Mouse (Mus musculus) spleen, adult 2 months (tissue): ENCODE measurements around the gene Ulk4.

Source experiments
- CTCF ChIP-seq: fragments of 200-500 bp; IDR thresholded peaks from 2 replicates; pipeline ENCODE4 v1.5.1; 2011; ENCODE audit warnings: mild to moderate bottlenecking, inconsistent platforms; ENCODE audit not compliant: insufficient read depth, insufficient read length, insufficient replicate concordance; ENCODE audit errors: extremely low read depth
- POLR2A ChIP-seq: fragments of 200-500 bp; IDR thresholded peaks from 2 replicates; pipeline ENCODE4 v1.6.1; 2011; ENCODE audit warnings: low read depth, low read length, inconsistent platforms

- no peak for TF ChIP-seq POLR2A
- no peak for TF ChIP-seq CTCF
Measured at GRCm38 (mm10) chr9:120984509-120984908, 292.5 kb downstream of the Ulk4 start.
